Mouse (Mus musculus): ENCODE data around the gene Gpr152.

DNA sequence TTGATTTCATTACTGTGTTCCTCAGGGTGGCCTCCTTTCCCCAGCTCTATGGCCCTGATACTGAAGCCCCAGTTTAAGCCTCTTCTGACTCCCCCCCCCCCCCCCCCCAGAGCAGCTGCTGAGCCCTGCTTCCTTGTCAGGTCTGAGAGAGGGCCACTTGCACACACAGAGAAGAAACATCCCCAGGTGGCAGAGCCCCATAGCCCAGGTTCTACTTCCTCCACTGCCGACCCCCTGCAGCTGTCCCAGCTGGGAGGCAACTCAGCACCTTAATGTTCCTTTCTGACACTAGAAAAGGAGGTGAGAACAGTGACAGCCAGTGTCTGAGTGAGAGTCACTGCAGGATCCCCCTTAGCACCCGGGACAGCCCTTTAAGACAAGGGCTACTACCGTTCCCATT is 35.8 kb upstream of the Gpr152 start:
- no peak for TF ChIP-seq CTCF (IDR thresholded peaks at IDR 0.05; ENCODE audit: low read depth)
- TF ChIP-seq EP300 (IDR thresholded peaks at IDR 0.05; ENCODE audit: low read depth), result no peak

All from liver, embryonic 14.5 days (tissue).